Mouse (Mus musculus) hindbrain, embryonic 13.5 days (tissue): Measurements from ENCODE around the gene Nfkbid. TPM values are rescaled to one million over a fixed set of nuclear protein-coding genes. Genes with fewer than 3 reads are reported as not detected.

Experiments
- ATAC-seq: fragments of 200-750 bp; cut with Nextera tagmentation; 2 replicates; pipeline ENCODE4 v1.8.0; 2017; ENCODE audit warnings: moderate TSS enrichment; ENCODE audit not compliant: low FRiP score
- H3K27ac ChIP-seq: fragments of 300-500 bp; sonication (generic); 2 replicates; pipeline ENCODE4 v1.5.1; 2015; ENCODE audit warnings: inconsistent platforms, mild to moderate bottlenecking, moderate library complexity
- H3K27me3 ChIP-seq: fragments of 300-500 bp; sonication (generic); 2 replicates; pipeline ENCODE4 v1.6.1; 2015; ENCODE audit warnings: mild to moderate bottlenecking, inconsistent platforms
- H3K36me3 ChIP-seq: fragments of 300-500 bp; sonication (generic); 2 replicates; pipeline ENCODE4 v1.6.1; 2015; ENCODE audit warnings: mild to moderate bottlenecking, inconsistent platforms
- H3K4me1 ChIP-seq: fragments of 300-500 bp; sonication (generic); replicated peaks from 2 replicates; pipeline ENCODE4 v1.6.1; 2015; ENCODE audit warnings: inconsistent platforms
- H3K4me2 ChIP-seq: fragments of 300-500 bp; sonication (generic); 2 replicates; pipeline ENCODE4 v1.6.1; 2015; ENCODE audit warnings: inconsistent platforms, mild to moderate bottlenecking, moderate library complexity
- H3K4me3 ChIP-seq: fragments of 300-500 bp; sonication (generic); 2 replicates; pipeline ENCODE4 v1.5.1; 2015; ENCODE audit warnings: mild to moderate bottlenecking, inconsistent platforms
- H3K9ac ChIP-seq: fragments of 300-500 bp; sonication (generic); 2 replicates; pipeline ENCODE4 v1.6.1; 2015; ENCODE audit warnings: mild to moderate bottlenecking, inconsistent platforms
- H3K9me3 ChIP-seq: fragments of 300-500 bp; sonication (generic); 2 replicates; pipeline ENCODE4 v1.6.1; 2016; ENCODE audit warnings: inconsistent platforms
- WGBS: fragments of 180-500 bp; shearing (Covaris S2); methylation state at CpG from one replicate; pipeline ENCODE4 v1.1.7; 2015; 5-methylcytosine and 5-hydroxymethylcytosine counted together
- polyA plus RNA-seq: library from polyadenylated mRNA; unstranded; fragments of >200 nt; fragmentation: Nextera tagmentation; extraction: Ambion mirVana; gene quantifications from 2 replicates; pipeline ENCODE4 v1.2.1, GENCODE M21; 2015

Nfkbid gene
- polyA plus RNA-seq = 2.0 TPM in 2 replicates

DNA sequence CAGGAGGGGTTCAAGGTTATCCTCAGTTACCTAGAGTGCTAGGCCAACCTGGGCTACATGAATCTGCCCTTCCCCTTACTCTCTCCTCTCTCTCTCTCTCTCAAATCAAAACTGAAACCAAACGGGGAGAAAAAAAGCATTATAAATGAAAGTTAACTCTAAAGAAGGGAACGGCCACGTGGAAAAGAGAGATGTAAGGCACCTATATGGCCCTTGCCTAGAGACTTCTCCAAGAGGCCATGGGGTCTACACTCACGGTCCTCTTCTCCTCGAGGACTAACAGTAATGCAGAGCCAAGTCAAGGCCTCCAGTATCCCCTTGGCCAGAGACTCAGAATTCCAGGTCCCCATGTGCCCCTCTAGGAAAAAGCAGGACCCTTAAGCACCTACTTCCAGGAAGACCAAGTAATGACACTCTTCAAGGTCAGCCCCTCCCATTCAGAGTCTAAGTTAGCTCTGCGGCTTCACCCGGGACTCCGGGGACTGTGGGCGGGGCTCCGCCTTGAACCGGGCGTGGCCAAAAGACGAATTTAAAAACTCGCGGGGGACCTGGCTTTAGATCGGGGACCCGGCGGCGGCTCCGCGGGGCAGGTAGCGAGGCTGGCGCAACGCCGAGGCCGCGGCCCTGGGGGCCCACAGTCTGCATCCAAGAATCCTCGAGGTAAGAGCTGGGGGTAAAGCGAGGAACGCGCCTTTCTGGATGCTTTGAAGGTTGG, at the start of gene Nfkbid:
Gene Nfkbid, plus strand, starts transcription at position 558 of the 715 bp plus-strand sequence.
- H3K9me3 ChIP-seq = peaks cover 3% of the 10 kb centered on the region; the same call in 1 of the 2 replicates
- peak within 1 kb of the TSS; percentile 96 for H3K4me2 ChIP-seq
- ATAC-seq = peak; percentile 9; the same call in 1 of the 2 replicates
- peaks cover 8% of the 10 kb centered on the region; the same call in 1 of the 2 replicates for H3K27me3 ChIP-seq
- H3K4me1 ChIP-seq = peaks cover 24% of the 10 kb centered on the region
- 11% methylated on average over 31 of the region's 31 CpGs for WGBS
- H3K36me3 ChIP-seq = peaks cover 11% of the 10 kb centered on the region
- H3K27ac ChIP-seq = peak within 1 kb of the TSS; percentile 72
- peak within 1 kb of the TSS; percentile 62 for H3K4me3 ChIP-seq
- H3K9ac ChIP-seq = peak within 1 kb of the TSS; percentile 81

DNA sequence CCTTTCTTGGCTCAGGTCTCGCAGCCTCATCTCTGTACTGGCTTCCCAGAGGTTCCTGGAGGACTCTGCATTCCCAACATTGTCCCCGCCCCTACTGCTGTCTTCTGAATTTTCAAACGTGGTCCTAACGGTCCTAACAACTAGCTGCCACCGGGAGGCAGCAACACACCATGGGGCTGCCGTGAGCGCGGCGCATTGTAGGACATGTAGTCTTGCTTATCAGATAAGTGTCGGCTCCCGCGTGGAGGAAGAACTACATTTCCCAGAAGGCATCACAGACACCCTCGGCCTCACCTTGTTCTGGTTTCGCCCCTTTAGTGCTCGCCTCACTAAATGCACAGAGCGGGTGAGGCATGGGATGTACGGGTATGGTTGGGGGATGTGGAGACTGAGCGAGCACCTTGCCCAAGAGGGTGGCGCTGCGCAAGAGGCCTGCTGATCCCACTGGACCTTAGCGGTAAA, 48.0 kb upstream of the Nfkbid start:
- H3K9me3 ChIP-seq = no peaks in the 10 kb centered on the region
- no peaks in the 10 kb centered on the region; the same call in 1 of the 2 replicates for H3K27me3 ChIP-seq
- peak overlapping the region; percentile 61 for H3K4me2 ChIP-seq
- peak overlapping the region; percentile 90 for H3K27ac ChIP-seq
- WGBS = 1% methylated on average over 21 of the region's 21 CpGs
- peak overlapping the region; percentile 47 for H3K4me3 ChIP-seq
- no peaks in the 10 kb centered on the region for H3K36me3 ChIP-seq
- no peaks in the 10 kb centered on the region; the same call in 1 of the 2 replicates for H3K4me1 ChIP-seq
- peak overlapping the region; percentile 76 for H3K9ac ChIP-seq
- peak; percentile 99 for ATAC-seq

DNA sequence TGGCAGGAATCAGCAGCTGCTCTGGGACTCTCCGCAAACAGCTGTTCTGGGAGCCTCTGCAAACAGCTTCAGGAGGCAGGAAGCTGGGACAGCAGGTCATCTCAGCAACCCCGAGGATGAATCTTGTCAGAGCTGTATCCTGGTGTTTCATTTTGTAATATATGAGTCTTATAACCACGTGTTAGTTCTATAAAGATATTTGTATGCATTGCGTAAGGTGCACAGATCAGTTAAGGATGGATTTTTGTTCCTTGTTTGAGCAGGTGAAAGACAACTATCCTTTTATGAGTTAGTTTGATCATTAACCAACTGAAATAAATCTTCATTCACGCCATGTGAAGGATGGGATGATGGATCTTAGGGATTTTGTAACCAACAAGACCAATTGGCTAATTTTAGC, 41.5 kb upstream of the Nfkbid start:
- Histone ChIP-seq H3K4me2 (no peak overlapping the region), H3K4me3 (no peak overlapping the region), H3K4me1 (no peaks in the 10 kb centered on the region), H3K9ac (no peak overlapping the region), H3K27me3 (peaks cover 5% of the 10 kb centered on the region; the same call in 1 of the 2 replicates), H3K27ac (no peak overlapping the region), H3K9me3 (no peaks in the 10 kb centered on the region), H3K36me3 (no peaks in the 10 kb centered on the region)
- 64% methylated on average over 5 of the region's 5 CpGs for WGBS
- no peak for ATAC-seq

DNA sequence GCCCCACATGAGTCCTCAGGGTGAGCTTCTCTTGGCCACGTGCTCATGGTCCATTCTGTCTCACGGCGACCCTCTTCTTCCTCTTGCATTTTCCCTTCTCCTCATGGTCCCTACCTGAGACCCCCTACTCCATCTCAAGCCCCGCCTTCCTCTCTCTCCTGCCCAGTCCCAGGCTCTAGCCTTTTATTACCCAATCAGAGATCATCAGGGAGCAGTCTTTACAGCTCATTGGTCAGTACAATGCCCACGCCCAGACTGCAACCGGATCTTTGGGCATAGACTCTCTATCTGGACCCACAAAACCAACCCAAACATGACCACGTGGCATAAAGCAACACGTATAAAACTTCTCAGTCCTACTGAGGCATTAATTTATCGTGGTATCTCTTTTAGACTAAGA, 37.4 kb upstream of the Nfkbid start:
- no peaks in the 10 kb centered on the region for H3K4me1 ChIP-seq
- no peak overlapping the region for H3K4me2 ChIP-seq

DNA sequence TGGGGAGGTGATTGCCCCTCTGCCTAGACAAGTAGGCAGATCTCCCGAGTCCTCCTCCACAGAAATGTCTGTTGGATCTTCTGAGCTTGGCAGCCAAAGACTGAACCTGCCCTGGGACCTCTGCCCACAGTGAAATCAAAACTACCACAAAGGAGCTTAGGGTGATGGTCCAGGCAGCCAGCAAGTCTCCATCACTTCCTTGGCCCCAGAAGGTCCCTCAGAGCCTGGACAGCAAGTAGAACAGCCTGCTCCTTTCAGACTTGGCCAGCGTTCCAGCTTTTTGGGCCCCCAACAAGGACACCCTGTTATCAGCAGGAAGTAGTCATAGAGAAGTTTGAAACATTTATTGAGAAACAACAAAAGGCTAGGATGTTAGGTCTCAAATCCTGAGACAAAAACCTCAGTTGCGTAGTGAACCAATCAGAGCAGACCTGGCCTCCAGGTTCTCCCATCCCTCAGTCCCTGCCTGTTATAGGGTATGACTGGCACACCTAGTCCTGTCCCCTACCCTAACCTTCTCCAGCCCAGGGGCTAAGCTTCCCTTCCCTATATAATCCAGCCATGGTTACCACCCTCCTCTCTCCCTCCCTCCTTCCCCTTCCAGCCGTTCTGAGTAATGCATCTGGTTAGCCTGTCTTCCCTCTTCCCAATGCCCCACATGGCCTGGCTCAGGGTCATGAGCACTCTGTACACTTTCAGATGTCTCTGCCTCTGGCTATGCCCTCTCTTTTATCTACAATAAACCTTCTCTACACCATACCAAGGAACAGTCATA, 28.6 kb upstream of the Nfkbid start:
- 81% methylated on average over 4 of the region's 4 CpGs for WGBS
- no peak for ATAC-seq
- H3K4me1 ChIP-seq = no peaks in the 10 kb centered on the region

More for the DNA sequence above, 37.4 kb upstream of the Nfkbid start:
- no peaks in the 10 kb centered on the region for H3K36me3 ChIP-seq
- no peak overlapping the region for H3K27ac ChIP-seq
- no peak for ATAC-seq
- H3K27me3 ChIP-seq = 0 out of 2 replicates have a peak, but pooled peaks cover 5% of the 10 kb centered on the region
- H3K9ac ChIP-seq = no peak overlapping the region
- H3K4me3 ChIP-seq = no peak overlapping the region
- WGBS = 84% methylated on average over 9 of the region's 9 CpGs
- H3K9me3 ChIP-seq = no peaks in the 10 kb centered on the region

DNA sequence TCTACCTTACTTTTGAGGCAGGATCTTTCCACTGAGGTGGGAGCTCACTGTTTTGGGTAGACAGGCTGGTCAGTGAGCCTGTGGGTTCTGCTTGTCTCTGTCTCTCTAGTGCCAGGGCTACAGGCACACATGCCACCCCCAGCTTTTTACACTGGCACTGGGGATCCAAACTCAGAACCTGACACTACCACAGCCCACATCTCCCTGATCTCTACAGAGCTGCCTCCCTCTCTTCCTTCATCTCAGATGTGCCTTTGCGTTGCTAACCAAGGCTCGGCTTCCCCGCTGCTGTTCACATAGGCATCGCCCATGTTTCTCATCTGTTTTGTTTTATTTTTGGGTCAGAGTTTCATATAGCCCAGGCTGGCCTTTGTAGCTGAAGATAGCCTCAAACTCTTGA, 27.9 kb upstream of the Nfkbid start:
- no peak overlapping the region for H3K9ac ChIP-seq
- 92% methylated on average over 4 of the region's 4 CpGs for WGBS
- H3K4me2 ChIP-seq = no peak overlapping the region
- no peaks in the 10 kb centered on the region for H3K27me3 ChIP-seq
- H3K9me3 ChIP-seq = no peaks in the 10 kb centered on the region
- no peaks in the 10 kb centered on the region for H3K4me1 ChIP-seq
- no peak for ATAC-seq
- H3K27ac ChIP-seq = no peak overlapping the region
- no peaks in the 10 kb centered on the region for H3K36me3 ChIP-seq
- no peak overlapping the region for H3K4me3 ChIP-seq

More for the DNA sequence above, 28.6 kb upstream of the Nfkbid start:
- Histone ChIP-seq H3K27ac (no peak overlapping the region), H3K36me3 (no peaks in the 10 kb centered on the region), H3K9ac (no peak overlapping the region), H3K4me2 (no peak overlapping the region), H3K9me3 (no peaks in the 10 kb centered on the region), H3K4me3 (no peak overlapping the region), H3K27me3 (no peaks in the 10 kb centered on the region)

DNA sequence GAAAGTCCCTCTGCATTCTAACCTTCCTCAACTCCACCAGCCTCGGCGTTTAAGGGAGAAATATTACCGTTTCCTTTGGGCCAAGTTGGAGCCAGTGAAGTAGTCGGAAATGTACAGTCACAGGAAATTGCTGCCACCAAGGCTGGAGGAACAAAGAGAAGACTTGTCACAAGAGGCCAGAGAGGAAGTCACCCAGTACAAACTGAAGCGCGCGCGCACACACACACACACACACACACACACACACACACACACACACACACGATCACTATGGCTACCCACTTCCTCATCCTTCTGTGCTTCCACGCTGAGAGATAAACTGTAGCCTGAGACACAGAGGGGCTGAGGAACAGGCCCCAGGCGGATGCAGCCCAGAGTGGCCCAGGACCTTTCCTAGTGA, 27.2 kb upstream of the Nfkbid start:
- ATAC-seq = no peak
- Histone ChIP-seq H3K4me1 (no peaks in the 10 kb centered on the region; the same call in 1 of the 2 replicates), H3K27me3 (no peaks in the 10 kb centered on the region), H3K4me2 (no peak overlapping the region), H3K9me3 (no peaks in the 10 kb centered on the region), H3K27ac (no peak overlapping the region), H3K4me3 (no peak overlapping the region), H3K9ac (no peak overlapping the region), H3K36me3 (no peaks in the 10 kb centered on the region)
- WGBS = 70% methylated on average over 11 of the region's 11 CpGs

DNA sequence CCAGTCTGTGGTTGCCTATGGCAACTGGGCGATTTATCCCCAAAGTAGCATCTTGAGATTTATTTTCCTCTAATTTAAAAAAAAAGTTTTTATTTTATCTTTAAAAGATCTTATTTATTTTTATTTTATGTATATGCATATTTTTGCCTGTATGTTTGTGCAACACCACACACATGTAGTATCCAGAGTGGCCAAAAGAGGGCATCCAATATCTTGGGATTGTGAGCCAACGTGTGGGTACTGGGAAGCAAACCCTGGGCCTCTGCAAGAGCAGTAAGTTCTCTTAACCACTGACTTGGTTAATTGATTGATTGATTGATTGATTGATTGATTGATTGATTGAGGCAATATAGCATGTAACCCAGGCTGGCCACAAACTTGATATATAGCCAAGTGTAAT, 26.7 kb upstream of the Nfkbid start:
- Histone ChIP-seq H3K27me3 (0 out of 2 replicates have a peak, but pooled peaks cover 2% of the 10 kb centered on the region), H3K4me1 (peaks cover 4% of the 10 kb centered on the region), H3K9me3 (no peaks in the 10 kb centered on the region), H3K4me2 (no peak overlapping the region), H3K36me3 (no peaks in the 10 kb centered on the region), H3K9ac (no peak overlapping the region), H3K27ac (no peak overlapping the region), H3K4me3 (no peak overlapping the region)
- 49% methylated on average over 2 of the region's 2 CpGs for WGBS
- no peak for ATAC-seq

DNA sequence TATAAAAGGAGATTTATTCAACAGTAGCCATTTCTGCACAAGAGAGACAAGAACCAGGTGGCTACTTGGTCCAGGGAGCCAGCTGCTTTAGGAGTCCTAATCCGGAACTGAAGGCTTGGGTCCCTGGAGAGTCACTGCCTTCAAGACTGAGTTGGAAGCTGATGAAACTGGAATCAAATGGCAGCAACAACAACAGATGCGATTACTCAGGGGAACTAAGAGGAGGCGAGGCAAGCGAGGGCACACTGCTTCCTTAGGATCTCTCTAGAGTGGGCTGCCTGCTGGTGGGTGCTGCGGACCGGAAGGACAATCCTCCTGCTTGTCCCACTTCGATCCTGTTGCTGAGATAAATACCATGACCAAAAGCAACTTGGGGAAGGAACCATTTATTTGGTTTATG, 21.9 kb upstream of the Nfkbid start:
- H3K9ac ChIP-seq = no peak overlapping the region
- 45% methylated on average over 7 of the region's 7 CpGs for WGBS
- no peaks in the 10 kb centered on the region for H3K9me3 ChIP-seq
- H3K4me1 ChIP-seq = peaks cover 4% of the 10 kb centered on the region
- no peak overlapping the region for H3K4me2 ChIP-seq
- H3K4me3 ChIP-seq = no peak overlapping the region
- H3K36me3 ChIP-seq = no peaks in the 10 kb centered on the region
- no peak overlapping the region for H3K27ac ChIP-seq
- ATAC-seq = no peak
- 0 out of 2 replicates have a peak, but pooled peaks cover 2% of the 10 kb centered on the region for H3K27me3 ChIP-seq

DNA sequence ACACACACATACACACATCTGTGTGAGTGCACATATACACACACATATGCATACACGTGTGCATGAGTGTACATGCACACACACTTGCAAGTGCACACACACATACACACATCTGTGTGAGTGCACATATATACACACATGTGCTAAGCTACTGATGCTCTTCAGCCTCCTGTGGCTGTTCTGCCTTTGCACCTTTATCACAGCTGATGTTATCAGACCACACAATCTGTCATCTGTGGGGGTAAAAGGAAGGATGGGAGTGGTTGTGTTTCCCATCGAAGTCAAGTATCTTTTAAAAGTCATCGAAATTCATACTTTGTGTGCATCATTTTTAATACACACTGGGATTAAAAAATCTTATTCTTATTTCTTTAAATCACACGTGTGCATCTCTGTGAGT, 19.2 kb upstream of the Nfkbid start:
- H3K27ac ChIP-seq = no peak overlapping the region
- no peak for ATAC-seq

DNA sequence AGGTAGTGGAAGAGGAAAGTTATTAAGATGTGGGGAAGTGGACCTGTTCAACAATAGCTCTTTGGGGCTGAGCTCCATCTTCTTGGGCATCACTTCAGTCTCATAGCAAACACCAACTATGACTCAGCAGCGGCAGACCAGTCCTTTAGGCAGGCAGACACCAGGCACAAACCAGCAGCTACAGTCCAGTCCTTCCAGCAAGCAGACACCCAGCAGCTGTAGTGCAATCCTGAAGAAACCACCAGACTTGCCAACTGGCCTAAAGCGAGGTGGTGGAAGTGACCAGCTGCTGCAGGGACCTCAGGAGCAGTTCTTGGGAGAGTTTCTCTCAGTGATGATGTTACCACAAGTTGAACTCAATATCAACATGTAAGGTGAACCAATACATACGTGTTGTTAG, 12.9 kb upstream of the Nfkbid start:
- H3K4me3 ChIP-seq = no peak overlapping the region
- 82% methylated on average over 3 of the region's 3 CpGs for WGBS
- H3K9ac ChIP-seq = no peak overlapping the region
- no peak for ATAC-seq
- H3K27me3 ChIP-seq = no peaks in the 10 kb centered on the region
- no peak overlapping the region for H3K4me2 ChIP-seq
- H3K9me3 ChIP-seq = no peaks in the 10 kb centered on the region
- H3K4me1 ChIP-seq = no peaks in the 10 kb centered on the region
- no peaks in the 10 kb centered on the region for H3K36me3 ChIP-seq
- no peak overlapping the region for H3K27ac ChIP-seq

More for the DNA sequence above, 19.2 kb upstream of the Nfkbid start:
- Histone ChIP-seq H3K9ac (no peak overlapping the region), H3K9me3 (no peaks in the 10 kb centered on the region), H3K4me2 (no peak overlapping the region), H3K36me3 (no peaks in the 10 kb centered on the region), H3K27me3 (0 out of 2 replicates have a peak, but pooled peaks cover 2% of the 10 kb centered on the region), H3K4me1 (peaks cover 4% of the 10 kb centered on the region), H3K4me3 (no peak overlapping the region)
- WGBS = 73% methylated on average over 4 of the region's 4 CpGs

DNA sequence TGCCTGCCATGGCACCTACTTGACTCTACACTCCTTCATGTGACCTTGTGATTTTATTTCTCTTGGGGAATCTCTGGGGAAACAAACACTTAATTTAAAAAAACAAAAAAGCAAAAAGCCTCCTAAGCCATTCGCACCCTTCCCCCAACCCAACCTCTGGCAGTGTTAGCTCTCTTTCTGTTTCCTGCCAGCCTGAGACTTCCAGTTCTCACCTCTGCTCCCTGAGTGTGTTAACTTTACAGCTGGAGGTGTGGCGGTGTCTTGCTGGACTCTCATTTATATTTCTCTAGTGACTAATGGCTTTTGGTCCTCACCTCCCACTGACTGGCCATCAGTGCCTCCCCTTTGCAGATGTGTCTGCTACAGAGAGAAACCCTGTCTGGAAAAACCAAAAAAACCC, 11.7 kb upstream of the Nfkbid start:
- Histone ChIP-seq H3K27ac (no peak overlapping the region), H3K4me1 (no peaks in the 10 kb centered on the region), H3K27me3 (no peaks in the 10 kb centered on the region), H3K36me3 (no peaks in the 10 kb centered on the region), H3K9me3 (no peaks in the 10 kb centered on the region), H3K4me2 (no peak overlapping the region), H3K4me3 (no peak overlapping the region), H3K9ac (no peak overlapping the region)
- no peak for ATAC-seq
- WGBS = 80% methylated on average over 2 of the region's 2 CpGs
